Mouse (Mus musculus): ENCODE data around the gene Psmb3. TPM values are rescaled to one million over a fixed set of nuclear protein-coding genes. Genes with fewer than 3 reads are reported as not detected.
"Not testable (repeated sequence)": the region's sequence is repeated elsewhere in the genome, so short reads cannot be mapped to it uniquely, and the experiment has no call there.

Psmb3 gene
- polyA plus RNA-seq, 1 experiment = 264 TPM

DNA sequence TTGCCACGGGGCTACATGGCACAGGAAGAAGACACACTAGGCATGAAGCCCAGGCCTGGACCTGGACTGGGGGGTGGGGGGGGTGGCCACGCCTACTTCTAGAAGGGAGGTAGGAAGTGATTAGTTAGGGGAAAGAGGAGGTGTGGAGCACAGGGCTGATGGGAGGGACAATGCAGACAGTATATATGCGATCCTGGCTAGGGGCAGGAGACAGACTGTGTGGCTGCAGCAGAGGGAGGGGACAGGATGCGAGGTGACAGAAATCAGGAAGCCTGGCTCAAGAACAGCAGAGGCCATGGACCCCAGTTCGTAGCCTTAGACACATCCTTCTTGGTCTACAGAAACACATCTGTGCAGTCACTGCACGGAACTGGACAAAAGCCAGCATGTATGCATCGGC is 20.5 kb downstream of the Psmb3 start:
- DNase-seq = no peak
- no peak for TF ChIP-seq POLR2A (IDR thresholded peaks at IDR 0.05; ENCODE audit: borderline replicate concordance, extremely low read depth, low read depth, low read length)
- TF ChIP-seq CTCF (IDR thresholded peaks at IDR 0.05; ENCODE audit: insufficient read depth, low read length) = no peak
- H3K4me1 ChIP-seq (ENCODE audit: control insufficient read depth, insufficient read depth, low read length) = no peaks in the 10 kb centered on the region
- WGBS = 53% methylated on average over 7 of the region's 7 CpGs
- no peak overlapping the region for H3K4me3 ChIP-seq (replicated peaks; ENCODE audit: extremely low read depth, low read depth, low read length)

- DNase-seq = no peak
- WGBS = 69% methylated on average over 7 of the region's 7 CpGs
- H3K4me3 ChIP-seq (replicated peaks; ENCODE audit: extremely low read depth, low read depth, low read length) = no peak overlapping the region
- H3K4me1 ChIP-seq (ENCODE audit: control insufficient read depth, insufficient read depth, low read length) = no peaks in the 10 kb centered on the region
- TF ChIP-seq POLR2A (IDR thresholded peaks at IDR 0.05; ENCODE audit: borderline replicate concordance, extremely low read depth, low read depth, low read length) (no peak), CTCF (IDR thresholded peaks at IDR 0.05; ENCODE audit: insufficient read depth, low read length) (no peak)
Measured at GRCm38 (mm10) chr11:97728311-97728710, 25.1 kb downstream of the Psmb3 start.

DNA sequence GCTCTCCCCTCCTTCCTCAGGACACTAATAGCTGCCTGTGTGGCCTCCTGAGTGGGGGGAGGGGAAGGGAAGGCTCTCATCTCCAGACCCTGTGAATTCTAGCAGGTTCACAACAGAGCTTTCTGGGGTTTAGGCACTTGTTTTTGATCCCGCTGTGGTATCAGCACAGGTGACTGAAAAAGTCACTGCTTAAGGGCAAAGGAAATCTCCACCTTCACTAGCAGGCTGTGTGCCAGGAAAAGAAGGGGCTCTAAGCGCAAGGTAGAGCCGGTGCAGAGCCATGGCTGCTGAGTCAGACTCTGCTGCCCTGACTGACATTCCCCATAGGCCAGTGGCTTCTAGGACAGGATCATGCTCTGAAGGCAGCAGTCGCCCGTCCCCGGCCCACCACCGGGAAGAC is 25.5 kb downstream of the Psmb3 start:
- 78% methylated on average over 7 of the region's 7 CpGs for WGBS
- Histone ChIP-seq H3K4me1 (ENCODE audit: control insufficient read depth, insufficient read depth, low read length) (peaks cover 4% of the 10 kb centered on the region; the same call in 1 of the 2 replicates), H3K4me3 (replicated peaks; ENCODE audit: extremely low read depth, low read depth, low read length) (no peak overlapping the region)
- DNase-seq = no peak
- TF ChIP-seq POLR2A (IDR thresholded peaks at IDR 0.05; ENCODE audit: borderline replicate concordance, extremely low read depth, low read depth, low read length) (no peak), CTCF (IDR thresholded peaks at IDR 0.05; ENCODE audit: insufficient read depth, low read length) (no peak)

DNA sequence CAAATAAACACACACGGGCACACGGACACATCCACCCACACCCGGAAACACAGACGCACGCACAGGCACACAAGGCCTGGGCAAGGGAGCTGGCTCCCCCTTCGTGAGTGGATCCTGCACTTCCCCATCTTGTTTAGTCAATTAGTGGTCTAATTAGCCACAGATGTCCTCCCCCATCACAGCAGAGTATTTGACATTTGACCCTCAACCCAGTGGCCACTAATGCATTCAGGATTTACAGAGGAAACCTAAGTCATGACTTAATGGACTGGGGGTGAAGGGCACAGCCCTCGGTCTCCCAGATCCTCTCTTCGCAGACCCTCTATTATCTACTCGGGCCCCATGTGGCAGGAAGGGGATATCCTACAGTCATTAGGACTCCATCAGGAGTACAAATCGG is 30.5 kb downstream of the Psmb3 start:
- TF ChIP-seq POLR2A (IDR thresholded peaks at IDR 0.05; ENCODE audit: borderline replicate concordance, extremely low read depth, low read depth, low read length) (no peak), CTCF (IDR thresholded peaks at IDR 0.05; ENCODE audit: insufficient read depth, low read length) (no peak)
- 38% methylated on average over 10 of the region's 10 CpGs for WGBS
- no peak for DNase-seq

GRCm38 (mm10) chr11:97734810-97735209 is 31.6 kb downstream of the Psmb3 start:
- DNase-seq; H3K4me1 ChIP-seq (ENCODE audit: control insufficient read depth, insufficient read depth, low read length); H3K4me3 ChIP-seq (replicated peaks; ENCODE audit: extremely low read depth, low read depth, low read length): not testable (repeated sequence)
- WGBS = 75% methylated on average over 5 of the region's 5 CpGs

More for the DNA sequence above, 30.5 kb downstream of the Psmb3 start:
- Histone ChIP-seq H3K4me3 (replicated peaks; ENCODE audit: extremely low read depth, low read depth, low read length) (no peak overlapping the region), H3K4me1 (ENCODE audit: control insufficient read depth, insufficient read depth, low read length) (peaks cover 5% of the 10 kb centered on the region; the same call in 1 of the 2 replicates)

- no peak for DNase-seq
- WGBS = 86% methylated on average over 5 of the region's 5 CpGs
- TF ChIP-seq POLR2A (IDR thresholded peaks at IDR 0.05; ENCODE audit: borderline replicate concordance, extremely low read depth, low read depth, low read length) (no peak), CTCF (IDR thresholded peaks at IDR 0.05; ENCODE audit: insufficient read depth, low read length) (no peak)
- H3K4me1 ChIP-seq (ENCODE audit: control insufficient read depth, insufficient read depth, low read length) = peaks cover 9% of the 10 kb centered on the region
- H3K4me3 ChIP-seq (replicated peaks; ENCODE audit: extremely low read depth, low read depth, low read length) = no peak overlapping the region
Measured at GRCm38 (mm10) chr11:97736645-97737044, 33.4 kb downstream of the Psmb3 start.

- Histone ChIP-seq H3K4me3 (replicated peaks; ENCODE audit: extremely low read depth, low read depth, low read length) (no peak overlapping the region), H3K4me1 (ENCODE audit: control insufficient read depth, insufficient read depth, low read length) (peaks cover 9% of the 10 kb centered on the region)
- WGBS = 55% methylated on average over 4 of the region's 4 CpGs
- no peak for DNase-seq
- no peak for TF ChIP-seq CTCF (IDR thresholded peaks at IDR 0.05; ENCODE audit: insufficient read depth, low read length)
- no peak for TF ChIP-seq POLR2A (IDR thresholded peaks at IDR 0.05; ENCODE audit: borderline replicate concordance, extremely low read depth, low read depth, low read length)
Measured at GRCm38 (mm10) chr11:97737600-97737999, 34.4 kb downstream of the Psmb3 start.

DNA sequence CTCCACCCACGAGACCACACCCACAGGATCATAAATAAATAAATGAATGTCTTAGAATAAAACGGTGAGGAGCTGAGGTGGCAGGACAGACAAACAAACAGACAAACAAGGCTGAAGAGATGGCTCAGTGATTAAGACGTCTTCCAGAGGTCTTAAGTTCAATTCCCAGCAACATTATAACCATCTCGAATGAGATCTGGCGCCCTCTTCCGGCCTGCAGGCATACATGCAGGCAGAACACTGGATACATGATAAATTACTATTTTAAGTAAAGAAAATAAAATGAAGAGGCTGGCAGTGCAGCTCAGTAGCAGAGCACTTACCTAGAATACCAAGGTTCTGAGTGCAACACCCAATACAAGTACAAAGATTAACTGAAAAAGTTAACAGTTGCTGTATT is 35.5 kb downstream of the Psmb3 start:
- WGBS = 51% methylated on average over 6 of the region's 6 CpGs
- TF ChIP-seq POLR2A (IDR thresholded peaks at IDR 0.05; ENCODE audit: borderline replicate concordance, extremely low read depth, low read depth, low read length) (no peak), CTCF (IDR thresholded peaks at IDR 0.05; ENCODE audit: insufficient read depth, low read length) (peak; percentile 49)
- DNase-seq = no peak
- peaks cover 9% of the 10 kb centered on the region for H3K4me1 ChIP-seq (ENCODE audit: control insufficient read depth, insufficient read depth, low read length)
- no peak overlapping the region for H3K4me3 ChIP-seq (replicated peaks; ENCODE audit: extremely low read depth, low read depth, low read length)

DNA sequence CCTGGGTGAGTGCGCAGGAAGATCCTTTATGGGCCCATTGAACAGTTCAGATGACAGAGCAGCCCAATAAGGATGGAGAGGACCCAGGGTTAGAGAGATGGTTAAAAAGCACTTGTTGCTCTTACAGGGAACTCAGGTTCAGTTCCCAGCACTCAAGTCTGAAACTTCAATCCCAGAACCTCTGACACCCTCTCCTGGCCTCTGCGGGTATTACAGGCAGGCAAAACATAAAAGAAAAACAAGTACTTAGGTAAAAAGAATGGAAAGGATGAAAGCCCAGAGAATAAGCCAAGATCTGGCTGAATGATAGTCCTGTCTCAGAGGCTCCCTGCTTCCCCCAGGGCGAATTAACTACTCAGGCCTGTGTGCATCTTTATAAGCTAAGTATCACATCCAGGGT is 36.0 kb downstream of the Psmb3 start:
- H3K4me1 ChIP-seq (ENCODE audit: control insufficient read depth, insufficient read depth, low read length) = peaks cover 10% of the 10 kb centered on the region
- WGBS = 96% methylated on average over 3 of the region's 3 CpGs
- H3K4me3 ChIP-seq (replicated peaks; ENCODE audit: extremely low read depth, low read depth, low read length) = no peak overlapping the region
- DNase-seq = no peak
- TF ChIP-seq POLR2A (IDR thresholded peaks at IDR 0.05; ENCODE audit: borderline replicate concordance, extremely low read depth, low read depth, low read length) = no peak
- peak; percentile 10; the same call in 1 of the 2 replicates for TF ChIP-seq CTCF (IDR thresholded peaks at IDR 0.05; ENCODE audit: insufficient read depth, low read length)

DNA sequence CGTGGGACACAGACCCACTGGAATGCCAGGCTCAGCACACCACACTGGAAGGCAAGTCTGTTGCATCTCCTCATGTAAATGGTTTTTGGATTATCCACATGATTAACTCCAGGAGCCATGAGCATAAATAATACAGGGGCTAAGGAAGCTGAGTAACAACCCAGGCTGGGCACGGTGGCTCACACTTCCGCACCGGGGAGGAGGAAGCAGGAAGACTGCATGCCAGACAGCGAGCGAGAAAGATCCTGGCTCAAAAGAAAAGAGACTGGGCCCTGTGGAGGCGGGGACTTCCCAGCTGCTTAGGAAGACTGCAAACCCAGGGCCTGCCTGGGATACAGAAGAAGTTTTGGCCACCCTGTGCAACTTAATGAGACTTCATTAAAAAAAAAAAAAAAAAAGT is 37.0 kb downstream of the Psmb3 start:
- no peak for TF ChIP-seq POLR2A (IDR thresholded peaks at IDR 0.05; ENCODE audit: borderline replicate concordance, extremely low read depth, low read depth, low read length)
- TF ChIP-seq CTCF (IDR thresholded peaks at IDR 0.05; ENCODE audit: insufficient read depth, low read length) = no peak
- Histone ChIP-seq H3K4me3 (replicated peaks; ENCODE audit: extremely low read depth, low read depth, low read length) (peak overlapping the region; percentile 20), H3K4me1 (ENCODE audit: control insufficient read depth, insufficient read depth, low read length) (peaks cover 10% of the 10 kb centered on the region)
- DNase-seq = no peak
- 27% methylated on average over 7 of the region's 7 CpGs for WGBS

Measured in lung, adult 2 months (tissue).